Mouse (Mus musculus): ENCODE results near the gene Tgm2.

Gene Tgm2

GRCm38 (mm10) chr2:158068444-158068971 is 77.7 kb downstream of the Tgm2 start:
- DNase-seq (ENCODE audit: low spot score), result no peak

GRCm38 (mm10) chr2:158067260-158067824 is 78.9 kb downstream of the Tgm2 start:
- no peak for DNase-seq (ENCODE audit: low spot score)

- no peak for DNase-seq (ENCODE audit: low spot score)
These were observed 79.8 kb downstream of the Tgm2 start for GRCm38 (mm10) chr2:158066456-158066855.
